Mouse (Mus musculus) hindbrain, embryonic 12.5 days (tissue): ENCODE measurements around the gene Itga6. TPM values are rescaled to one million over a fixed set of nuclear protein-coding genes. Genes with fewer than 3 reads are reported as not detected.

Experiments used
- ATAC-seq: fragments of 200-750 bp; cut with Nextera tagmentation; 2 replicates; pipeline ENCODE4 v1.8.0; 2017; ENCODE audit warnings: moderate TSS enrichment; ENCODE audit not compliant: low FRiP score
- H3K27ac ChIP-seq: fragments of 300-500 bp; sonication (generic); 2 replicates; pipeline ENCODE4 v1.5.1; 2016; ENCODE audit warnings: mild to moderate bottlenecking
- H3K27me3 ChIP-seq: fragments of 300-500 bp; sonication (generic); 2 replicates; pipeline ENCODE4 v1.6.1; 2016; ENCODE audit warnings: mild to moderate bottlenecking
- H3K36me3 ChIP-seq: fragments of 300-500 bp; sonication (generic); 2 replicates; pipeline ENCODE4 v1.6.1; 2016; ENCODE audit warnings: mild to moderate bottlenecking
- H3K4me1 ChIP-seq: fragments of 300-500 bp; sonication (generic); 2 replicates; pipeline ENCODE4 v1.6.1; 2016
- H3K4me2 ChIP-seq: fragments of 300-500 bp; sonication (generic); replicated peaks from 2 replicates; pipeline ENCODE4 v1.6.1; 2016; ENCODE audit warnings: mild to moderate bottlenecking
- H3K4me3 ChIP-seq: fragments of 300-500 bp; sonication (generic); 2 replicates; pipeline ENCODE4 v1.5.1; 2016; ENCODE audit warnings: mild to moderate bottlenecking
- H3K9ac ChIP-seq: fragments of 300-500 bp; sonication (generic); 2 replicates; pipeline ENCODE4 v1.6.1; 2016; ENCODE audit warnings: mild to moderate bottlenecking, moderate library complexity
- H3K9me3 ChIP-seq: fragments of 300-500 bp; sonication (generic); replicated peaks from 2 replicates; pipeline ENCODE4 v1.6.1; 2016; ENCODE audit warnings: mild to moderate bottlenecking
- WGBS: fragments of 180-500 bp; shearing (Covaris S2); methylation state at CpG from one replicate; pipeline ENCODE4 v1.1.7; 2016; 5-methylcytosine and 5-hydroxymethylcytosine counted together
- polyA plus RNA-seq: library from polyadenylated mRNA; unstranded; fragments of >200 nt; fragmentation: Nextera tagmentation; extraction: Ambion mirVana; gene quantifications from 2 replicates; pipeline ENCODE4 v1.2.1, GENCODE M21; 2016

Itga6 gene
- polyA plus RNA-seq, 1 experiment from 2014 or later: 34.6 TPM

GRCm38 (mm10) chr2:71774246-71774951 is 29.0 kb downstream of the Itga6 start:
- no peaks in the 10 kb centered on the region for H3K27me3 ChIP-seq
- H3K36me3 ChIP-seq: no peaks in the 10 kb centered on the region
- H3K27ac ChIP-seq: peak overlapping the region; percentile 60; the same call in 1 of the 2 replicates
- 72% methylated on average over 10 of the region's 10 CpGs for WGBS
- no peak overlapping the region for H3K4me2 ChIP-seq
- H3K4me3 ChIP-seq: no peak overlapping the region
- no peak overlapping the region for H3K9ac ChIP-seq
- peaks cover 12% of the 10 kb centered on the region for H3K4me1 ChIP-seq
- H3K9me3 ChIP-seq: no peaks in the 10 kb centered on the region
- ATAC-seq: no peak

- H3K4me1 ChIP-seq: peaks cover 14% of the 10 kb centered on the region
- peak overlapping the region; percentile 24; the same call in 1 of the 2 replicates for H3K4me2 ChIP-seq
- H3K27me3 ChIP-seq: no peaks in the 10 kb centered on the region
- no peaks in the 10 kb centered on the region for H3K36me3 ChIP-seq
- H3K27ac ChIP-seq: peak overlapping the region; percentile 60; the same call in 1 of the 2 replicates
- peak; percentile 64; the same call in 1 of the 2 replicates for ATAC-seq
- no peak overlapping the region for H3K9ac ChIP-seq
- no peaks in the 10 kb centered on the region for H3K9me3 ChIP-seq
- WGBS: 29% methylated on average over 9 of the region's 9 CpGs
- H3K4me3 ChIP-seq: no peak overlapping the region
These were observed 29.8 kb downstream of the Itga6 start for GRCm38 (mm10) chr2:71775201-71775611.

GRCm38 (mm10) chr2:71779266-71779888 is 34.0 kb downstream of the Itga6 start:
- no peaks in the 10 kb centered on the region for H3K36me3 ChIP-seq
- no peaks in the 10 kb centered on the region for H3K27me3 ChIP-seq
- WGBS: 75% methylated on average over 5 of the region's 5 CpGs
- no peak overlapping the region for H3K9ac ChIP-seq
- no peak overlapping the region for H3K27ac ChIP-seq
- ATAC-seq: no peak
- H3K4me2 ChIP-seq: no peak overlapping the region
- H3K4me3 ChIP-seq: no peak overlapping the region
- H3K9me3 ChIP-seq: no peaks in the 10 kb centered on the region
- peaks cover 14% of the 10 kb centered on the region for H3K4me1 ChIP-seq

GRCm38 (mm10) chr2:71780016-71780415 is 34.6 kb downstream of the Itga6 start:
- H3K27ac ChIP-seq: no peak overlapping the region
- no peaks in the 10 kb centered on the region; the same call in 1 of the 2 replicates for H3K27me3 ChIP-seq
- no peak overlapping the region for H3K9ac ChIP-seq
- no peak for ATAC-seq
- H3K4me1 ChIP-seq: peaks cover 8% of the 10 kb centered on the region
- no peaks in the 10 kb centered on the region for H3K36me3 ChIP-seq
- 48% methylated on average over 6 of the region's 6 CpGs for WGBS
- H3K9me3 ChIP-seq: no peaks in the 10 kb centered on the region
- H3K4me3 ChIP-seq: no peak overlapping the region
- H3K4me2 ChIP-seq: no peak overlapping the region

DNA sequence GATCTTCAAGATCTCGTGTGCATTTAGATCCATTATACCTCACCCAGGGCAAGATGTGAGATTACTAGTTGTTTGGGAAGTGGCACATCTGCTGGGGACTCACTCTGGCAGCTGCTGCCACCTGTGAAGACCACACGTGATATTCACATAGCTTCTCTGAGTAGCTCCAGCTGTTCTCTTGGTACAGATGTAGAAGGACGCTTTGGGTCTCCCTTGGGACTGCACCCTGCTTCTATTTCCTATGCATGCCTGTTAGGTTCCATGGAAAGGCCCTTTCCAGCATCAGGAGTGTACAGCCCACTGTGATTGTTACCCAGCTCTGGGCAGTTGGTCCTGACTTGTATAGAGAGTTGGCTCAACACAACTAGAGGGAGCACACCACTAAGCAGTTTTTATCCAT is 39.8 kb downstream of the Itga6 start:
- 74% methylated on average over 3 of the region's 3 CpGs for WGBS
- Histone ChIP-seq H3K4me2 (no peak overlapping the region), H3K9me3 (no peaks in the 10 kb centered on the region), H3K27ac (no peak overlapping the region), H3K4me3 (no peak overlapping the region), H3K36me3 (no peaks in the 10 kb centered on the region), H3K4me1 (peaks cover 12% of the 10 kb centered on the region), H3K9ac (no peak overlapping the region), H3K27me3 (peaks cover 22% of the 10 kb centered on the region)
- no peak for ATAC-seq

- Histone ChIP-seq H3K4me1 (peaks cover 12% of the 10 kb centered on the region), H3K9ac (no peak overlapping the region), H3K27ac (no peak overlapping the region), H3K4me3 (no peak overlapping the region), H3K36me3 (no peaks in the 10 kb centered on the region), H3K27me3 (peaks cover 22% of the 10 kb centered on the region), H3K4me2 (no peak overlapping the region), H3K9me3 (no peaks in the 10 kb centered on the region)
- ATAC-seq: no peak
- WGBS: 40% methylated on average over 5 of the region's 5 CpGs
These were observed 40.6 kb downstream of the Itga6 start for GRCm38 (mm10) chr2:71786060-71786459.

- peak overlapping the region; percentile 79 for H3K4me3 ChIP-seq
- peak overlapping the region; percentile 57 for H3K27ac ChIP-seq
- H3K4me2 ChIP-seq: peak overlapping the region; percentile 98
- H3K4me1 ChIP-seq: peaks cover 12% of the 10 kb centered on the region
- H3K27me3 ChIP-seq: peaks cover 22% of the 10 kb centered on the region
- peak overlapping the region; percentile 78 for H3K9ac ChIP-seq
- WGBS: under 1% methylated on average over 55 of the region's 61 CpGs
- no peaks in the 10 kb centered on the region for H3K9me3 ChIP-seq
- H3K36me3 ChIP-seq: no peaks in the 10 kb centered on the region
- peak; percentile 86 for ATAC-seq
These were observed 41.3 kb downstream of the Itga6 start for GRCm38 (mm10) chr2:71786591-71787155.

DNA sequence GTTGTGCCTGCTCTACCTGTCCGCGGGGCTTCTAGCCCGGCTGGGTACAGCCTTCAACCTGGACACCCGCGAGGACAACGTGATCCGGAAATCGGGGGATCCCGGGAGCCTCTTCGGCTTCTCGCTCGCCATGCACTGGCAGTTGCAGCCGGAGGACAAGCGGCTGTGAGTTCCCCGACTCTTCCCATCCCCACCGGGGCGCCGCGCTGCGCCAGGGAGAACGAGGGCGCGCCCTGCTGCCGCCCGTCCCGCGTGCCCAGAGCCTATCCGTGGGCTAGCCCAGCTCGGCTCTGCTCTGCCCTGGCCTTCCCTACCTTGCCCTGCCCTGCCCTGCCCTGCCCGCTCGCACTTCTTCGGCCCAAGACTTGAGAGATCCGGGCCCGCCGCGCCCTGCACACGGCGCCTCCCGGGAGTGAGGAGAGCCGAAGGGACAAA is 41.8 kb downstream of the Itga6 start:
- Histone ChIP-seq H3K4me1 (peaks cover 12% of the 10 kb centered on the region), H3K4me3 (peak overlapping the region; percentile 79), H3K9me3 (no peaks in the 10 kb centered on the region), H3K27ac (peak overlapping the region; percentile 57), H3K9ac (peak overlapping the region; percentile 78), H3K4me2 (peak overlapping the region; percentile 98), H3K36me3 (no peaks in the 10 kb centered on the region), H3K27me3 (peaks cover 22% of the 10 kb centered on the region)
- ATAC-seq: peak; percentile 77
- WGBS: under 1% methylated on average over 39 of the region's 40 CpGs

GRCm38 (mm10) chr2:71787591-71788460 is 42.4 kb downstream of the Itga6 start:
- Histone ChIP-seq H3K9me3 (no peaks in the 10 kb centered on the region), H3K9ac (peak overlapping the region; percentile 78), H3K27ac (peak overlapping the region; percentile 57; the same call in 1 of the 2 replicates), H3K27me3 (peaks cover 22% of the 10 kb centered on the region), H3K4me2 (peak overlapping the region; percentile 98), H3K4me3 (peak overlapping the region; percentile 79), H3K4me1 (peaks cover 12% of the 10 kb centered on the region), H3K36me3 (no peaks in the 10 kb centered on the region)
- ATAC-seq: no peak; the same call in 1 of the 2 replicates
- 3% methylated on average over 32 of the region's 32 CpGs for WGBS

GRCm38 (mm10) chr2:71790752-71791151 is 45.3 kb downstream of the Itga6 start:
- Histone ChIP-seq H3K27me3 (peaks cover 17% of the 10 kb centered on the region), H3K9ac (no peak overlapping the region), H3K36me3 (no peaks in the 10 kb centered on the region), H3K27ac (no peak overlapping the region), H3K9me3 (no peaks in the 10 kb centered on the region), H3K4me3 (no peak overlapping the region), H3K4me1 (peaks cover 12% of the 10 kb centered on the region), H3K4me2 (no peak overlapping the region)
- 85% methylated on average over 5 of the region's 5 CpGs for WGBS
- ATAC-seq: no peak

- Histone ChIP-seq H3K9ac (no peak overlapping the region), H3K4me2 (no peak overlapping the region), H3K27me3 (peaks cover 17% of the 10 kb centered on the region), H3K9me3 (no peaks in the 10 kb centered on the region), H3K36me3 (no peaks in the 10 kb centered on the region), H3K27ac (no peak overlapping the region), H3K4me3 (no peak overlapping the region), H3K4me1 (peaks cover 12% of the 10 kb centered on the region)
- ATAC-seq: no peak
- 92% methylated on average over 2 of the region's 2 CpGs for WGBS
These were observed 45.8 kb downstream of the Itga6 start for GRCm38 (mm10) chr2:71791203-71791602.

- 71% methylated on average over 6 of the region's 6 CpGs for WGBS
These were observed 48.7 kb downstream of the Itga6 start for GRCm38 (mm10) chr2:71794139-71794538.

More at GRCm38 (mm10) chr2:71794139-71794538, 48.7 kb downstream of the Itga6 start:
- H3K27ac ChIP-seq: no peak overlapping the region
- peaks cover 2% of the 10 kb centered on the region; the same call in 1 of the 2 replicates for H3K27me3 ChIP-seq
- no peak overlapping the region for H3K4me2 ChIP-seq
- ATAC-seq: no peak
- H3K36me3 ChIP-seq: no peaks in the 10 kb centered on the region
- H3K4me1 ChIP-seq: no peaks in the 10 kb centered on the region
- H3K9me3 ChIP-seq: no peaks in the 10 kb centered on the region
- no peak overlapping the region for H3K9ac ChIP-seq
- H3K4me3 ChIP-seq: no peak overlapping the region
